In genomic region chr9:77759111-77759510, GRCm38 (mm10) we compare ENCODE assay signal across 20 mouse cellular contexts.
"Had no signal": no experiment of that assay in that cellular context is flagged by ENCODE, and none has a peak within 500 bp of the region (broad histone marks: within the 10 kb centered on the region; RNA-seq: fewer than 3 reads in every experiment).

No protein-coding gene starts in this region.

- H3K27ac ChIP-seq: heart, embryonic 13.5 days; heart, embryonic 15.5 days; hindbrain, embryonic 12.5 days; hindbrain, embryonic 14.5 days; intestine, embryonic 15.5 days; layer of hippocampus, adult 2 months; left cerebral cortex, adult 2 months; limb, embryonic 10.5 days; limb, embryonic 12.5 days; liver, embryonic 12.5 days; liver, embryonic 14.5 days had no signal

- H3K36me3 ChIP-seq: heart, embryonic 15.5 days; intestine, embryonic 15.5 days had no signal

- H3K9me3 ChIP-seq: heart, embryonic 13.5 days; heart, embryonic 15.5 days; hindbrain, embryonic 12.5 days; intestine, embryonic 15.5 days; limb, embryonic 10.5 days; limb, embryonic 12.5 days; liver, embryonic 12.5 days had no signal

- H3K4me3 ChIP-seq: heart, embryonic 13.5 days; heart, embryonic 15.5 days; hindbrain, embryonic 12.5 days; intestine, embryonic 15.5 days; layer of hippocampus, adult 2 months; left cerebral cortex, adult 2 months; limb, embryonic 10.5 days; limb, embryonic 12.5 days; liver, embryonic 12.5 days had no signal

- H3K27me3 ChIP-seq: heart, embryonic 13.5 days; heart, embryonic 15.5 days; hindbrain, embryonic 12.5 days; intestine, embryonic 15.5 days; limb, embryonic 12.5 days; liver, embryonic 12.5 days had no signal

- H3K4me2 ChIP-seq: heart, embryonic 11.5 days; heart, embryonic 13.5 days; heart, embryonic 15.5 days; hindbrain, embryonic 12.5 days; hindbrain, embryonic 14.5 days; intestine, embryonic 15.5 days; limb, embryonic 12.5 days had no signal

- ATAC-seq: hindbrain, embryonic 16.5 days; inflammation-experienced regulatory T-cells, adult 6 months; intestine, embryonic 15.5 days; intestine, postnatal 0 days; liver, embryonic 12.5 days had no signal

- H3K9ac ChIP-seq: heart, embryonic 13.5 days; heart, embryonic 15.5 days; hindbrain, embryonic 12.5 days; hindbrain, embryonic 14.5 days; intestine, embryonic 15.5 days; limb, embryonic 12.5 days; liver, embryonic 12.5 days; liver, embryonic 14.5 days had no signal

- DNase-seq: gastrocnemius, postnatal 14 days; gastrocnemius, postnatal 36 days; heart, adult 18-20 months; heart, postnatal 14 days; liver had no signal
